Mouse (Mus musculus): Measurements from ENCODE around the gene Olfr1420. TPM values are rescaled to one million over a fixed set of nuclear protein-coding genes. Genes with fewer than 3 reads are reported as not detected.
"Not testable (repeated sequence)": the region's sequence is repeated elsewhere in the genome, so short reads cannot be mapped to it uniquely, and the experiment has no call there.

Olfr1420 gene
- polyA plus RNA-seq, 1 experiment from 2014 or later, result not detected

GRCm38 (mm10) chr19:11878404-11878803, 8.0 kb upstream of the Olfr1420 start:
- not testable (repeated sequence) for H3K4me2 ChIP-seq (ENCODE audit: low read depth, low read length, severe bottlenecking); H3K27ac ChIP-seq (ENCODE audit: low read depth, low read length); H3K4me3 ChIP-seq (ENCODE audit: low read depth, low read length); H3K9ac ChIP-seq (ENCODE audit: low read length); ATAC-seq (replicated peaks; ENCODE audit: low FRiP score); H3K36me3 ChIP-seq (ENCODE audit: control insufficient read depth, insufficient read depth, low read length); DNase-seq (ENCODE audit: low spot score); H3K27me3 ChIP-seq (ENCODE audit: control insufficient read depth, insufficient read depth, low read length); H3K9me3 ChIP-seq (ENCODE audit: control insufficient read depth, low read length); H3K4me1 ChIP-seq (replicated peaks; ENCODE audit: control insufficient read depth, insufficient read depth, low read length)
- 68% methylated on average over 20 of the region's 22 CpGs for WGBS

GRCm38 (mm10) chr19:11911021-11911420, 24.7 kb downstream of the Olfr1420 start:
- Histone ChIP-seq H3K27me3 (ENCODE audit: control insufficient read depth, insufficient read depth, low read length) (no peaks in the 10 kb centered on the region), H3K4me2 (ENCODE audit: low read depth, low read length, severe bottlenecking) (peak overlapping the region; percentile 62), H3K9me3 (ENCODE audit: control insufficient read depth, low read length) (no peaks in the 10 kb centered on the region), H3K4me1 (replicated peaks; ENCODE audit: control insufficient read depth, insufficient read depth, low read length) (no peaks in the 10 kb centered on the region; the same call in 1 of the 2 replicates), H3K9ac (ENCODE audit: low read length) (no peak overlapping the region; the same call in 1 of the 2 replicates), H3K27ac (ENCODE audit: low read depth, low read length) (no peak overlapping the region), H3K36me3 (ENCODE audit: control insufficient read depth, insufficient read depth, low read length) (no peaks in the 10 kb centered on the region), H3K4me3 (ENCODE audit: low read depth, low read length) (no peak overlapping the region; the same call in 1 of the 2 replicates)
- ATAC-seq (replicated peaks; ENCODE audit: low FRiP score), result no peak
- WGBS, result 94% methylated on average over 5 of the region's 5 CpGs
- DNase-seq (ENCODE audit: low spot score), result no peak

GRCm38 (mm10) chr19:11911603-11912002, 25.2 kb downstream of the Olfr1420 start:
- Histone ChIP-seq H3K4me2 (ENCODE audit: low read depth, low read length, severe bottlenecking) (peak overlapping the region; percentile 62), H3K36me3 (ENCODE audit: control insufficient read depth, insufficient read depth, low read length) (no peaks in the 10 kb centered on the region), H3K9me3 (ENCODE audit: control insufficient read depth, low read length) (no peaks in the 10 kb centered on the region), H3K27ac (ENCODE audit: low read depth, low read length) (peak overlapping the region; percentile 46; the same call in 1 of the 2 replicates), H3K4me3 (ENCODE audit: low read depth, low read length) (peak overlapping the region; percentile 83), H3K9ac (ENCODE audit: low read length) (peak overlapping the region; percentile 67), H3K4me1 (replicated peaks; ENCODE audit: control insufficient read depth, insufficient read depth, low read length) (no peaks in the 10 kb centered on the region; the same call in 1 of the 2 replicates), H3K27me3 (ENCODE audit: control insufficient read depth, insufficient read depth, low read length) (no peaks in the 10 kb centered on the region)
- DNase-seq (ENCODE audit: low spot score) (no peak), ATAC-seq (replicated peaks; ENCODE audit: low FRiP score) (peak; percentile 28)
- WGBS, result 5% methylated on average over 17 of the region's 17 CpGs

- ATAC-seq (replicated peaks; ENCODE audit: low FRiP score) (peak; percentile 97), DNase-seq (ENCODE audit: low spot score) (peak; percentile 99)
- Histone ChIP-seq H3K9ac (ENCODE audit: low read length) (peak within 1 kb of the TSS; percentile 88), H3K9me3 (ENCODE audit: control insufficient read depth, low read length) (no peaks in the 10 kb centered on the region), H3K36me3 (ENCODE audit: control insufficient read depth, insufficient read depth, low read length) (no peaks in the 10 kb centered on the region), H3K4me2 (ENCODE audit: low read depth, low read length, severe bottlenecking) (peak within 1 kb of the TSS; percentile 75), H3K27ac (ENCODE audit: low read depth, low read length) (peak within 1 kb of the TSS; percentile 75), H3K4me1 (replicated peaks; ENCODE audit: control insufficient read depth, insufficient read depth, low read length) (no peaks in the 10 kb centered on the region; the same call in 1 of the 2 replicates), H3K27me3 (ENCODE audit: control insufficient read depth, insufficient read depth, low read length) (no peaks in the 10 kb centered on the region), H3K4me3 (ENCODE audit: low read depth, low read length) (peak within 1 kb of the TSS; percentile 83)
- under 1% methylated on average over 45 of the region's 53 CpGs for WGBS
These were observed 25.7 kb downstream of the Olfr1420 start, which contains the start of gene Patl1 for GRCm38 (mm10) chr19:11912037-11912532. Patl1 (plus strand) TSS chr19:11912399.

- H3K9ac ChIP-seq (ENCODE audit: low read length), result peak overlapping the region; percentile 88
- peak; percentile 75 for ATAC-seq (replicated peaks; ENCODE audit: low FRiP score)
- no peak for DNase-seq (ENCODE audit: low spot score)
- peak overlapping the region; percentile 83 for H3K4me3 ChIP-seq (ENCODE audit: low read depth, low read length)
- no peaks in the 10 kb centered on the region; the same call in 1 of the 2 replicates for H3K4me1 ChIP-seq (replicated peaks; ENCODE audit: control insufficient read depth, insufficient read depth, low read length)
- no peaks in the 10 kb centered on the region for H3K36me3 ChIP-seq (ENCODE audit: control insufficient read depth, insufficient read depth, low read length)
- no peaks in the 10 kb centered on the region for H3K9me3 ChIP-seq (ENCODE audit: control insufficient read depth, low read length)
- H3K27me3 ChIP-seq (ENCODE audit: control insufficient read depth, insufficient read depth, low read length), result no peaks in the 10 kb centered on the region
- under 1% methylated on average over 39 of the region's 54 CpGs for WGBS
- H3K27ac ChIP-seq (ENCODE audit: low read depth, low read length), result peak overlapping the region; percentile 75
- H3K4me2 ChIP-seq (ENCODE audit: low read depth, low read length, severe bottlenecking), result peak overlapping the region; percentile 75
These were observed 26.3 kb downstream of the Olfr1420 start for GRCm38 (mm10) chr19:11912533-11913121.

GRCm38 (mm10) chr19:11915804-11916203, 29.4 kb downstream of the Olfr1420 start:
- no peak overlapping the region for H3K4me2 ChIP-seq (ENCODE audit: low read depth, low read length, severe bottlenecking)
- no peaks in the 10 kb centered on the region; the same call in 1 of the 2 replicates for H3K36me3 ChIP-seq (ENCODE audit: control insufficient read depth, insufficient read depth, low read length)
- H3K9ac ChIP-seq (ENCODE audit: low read length), result no peak overlapping the region
- H3K4me3 ChIP-seq (ENCODE audit: low read depth, low read length), result no peak overlapping the region
- 73% methylated on average over 2 of the region's 2 CpGs for WGBS
- no peak for DNase-seq (ENCODE audit: low spot score)
- no peaks in the 10 kb centered on the region; the same call in 1 of the 2 replicates for H3K4me1 ChIP-seq (replicated peaks; ENCODE audit: control insufficient read depth, insufficient read depth, low read length)
- no peaks in the 10 kb centered on the region for H3K9me3 ChIP-seq (ENCODE audit: control insufficient read depth, low read length)
- no peaks in the 10 kb centered on the region for H3K27me3 ChIP-seq (ENCODE audit: control insufficient read depth, insufficient read depth, low read length)
- no peak for ATAC-seq (replicated peaks; ENCODE audit: low FRiP score)
- no peak overlapping the region for H3K27ac ChIP-seq (ENCODE audit: low read depth, low read length)

GRCm38 (mm10) chr19:11922068-11922467, 35.7 kb downstream of the Olfr1420 start:
- ATAC-seq (replicated peaks; ENCODE audit: low FRiP score) (no peak), DNase-seq (ENCODE audit: low spot score) (no peak)
- no peak overlapping the region for H3K4me3 ChIP-seq (ENCODE audit: low read depth, low read length)
- 97% methylated on average over 1 of the region's 1 CpGs for WGBS
- H3K4me1 ChIP-seq (replicated peaks; ENCODE audit: control insufficient read depth, insufficient read depth, low read length), result no peaks in the 10 kb centered on the region
- H3K4me2 ChIP-seq (ENCODE audit: low read depth, low read length, severe bottlenecking), result no peak overlapping the region
- H3K36me3 ChIP-seq (ENCODE audit: control insufficient read depth, insufficient read depth, low read length), result peaks cover 10% of the 10 kb centered on the region; the same call in 1 of the 2 replicates
- H3K9ac ChIP-seq (ENCODE audit: low read length), result no peak overlapping the region
- no peaks in the 10 kb centered on the region for H3K27me3 ChIP-seq (ENCODE audit: control insufficient read depth, insufficient read depth, low read length)
- H3K9me3 ChIP-seq (ENCODE audit: control insufficient read depth, low read length), result no peaks in the 10 kb centered on the region
- no peak overlapping the region for H3K27ac ChIP-seq (ENCODE audit: low read depth, low read length)

GRCm38 (mm10) chr19:11922515-11922914, 36.1 kb downstream of the Olfr1420 start:
- H3K4me3 ChIP-seq (ENCODE audit: low read depth, low read length); H3K4me1 ChIP-seq (replicated peaks; ENCODE audit: control insufficient read depth, insufficient read depth, low read length); H3K9ac ChIP-seq (ENCODE audit: low read length); H3K27ac ChIP-seq (ENCODE audit: low read depth, low read length); DNase-seq (ENCODE audit: low spot score); ATAC-seq (replicated peaks; ENCODE audit: low FRiP score); H3K9me3 ChIP-seq (ENCODE audit: control insufficient read depth, low read length); H3K27me3 ChIP-seq (ENCODE audit: control insufficient read depth, insufficient read depth, low read length); H3K4me2 ChIP-seq (ENCODE audit: low read depth, low read length, severe bottlenecking): not testable (repeated sequence)
- peaks cover 10% of the 10 kb centered on the region; the same call in 1 of the 2 replicates for H3K36me3 ChIP-seq (ENCODE audit: control insufficient read depth, insufficient read depth, low read length)
- WGBS, result 95% methylated on average over 2 of the region's 2 CpGs
